Mouse (Mus musculus) forebrain, embryonic 11.5 days (tissue): ENCODE data around the gene Pde6b. TPM values are rescaled to one million over a fixed set of nuclear protein-coding genes. Genes with fewer than 3 reads are reported as not detected.

Experiments used
- ATAC-seq: fragments of 200-750 bp; cut with Nextera tagmentation; replicated peaks from 2 replicates; pipeline ENCODE4 v1.8.0; 2017; ENCODE audit warnings: moderate TSS enrichment; ENCODE audit not compliant: low FRiP score
- DNase-seq: peaks from one replicate; pipeline ENCODE4 v3.0.0-alpha.2; 2017; ENCODE audit warnings: low spot score
- H3K27ac ChIP-seq: fragments of 300-500 bp; sonication (generic); 2 replicates; pipeline ENCODE4 v1.5.1; 2014; ENCODE audit warnings: low read depth, low read length
- H3K27me3 ChIP-seq: fragments of 300-500 bp; sonication (generic); 2 replicates; pipeline ENCODE4 v1.6.1; 2014; ENCODE audit warnings: mild to moderate bottlenecking, low read length, mixed read lengths; ENCODE audit not compliant: control insufficient read depth, insufficient read depth
- H3K36me3 ChIP-seq: fragments of 300-500 bp; sonication (generic); 2 replicates; pipeline ENCODE4 v1.6.1; 2014; ENCODE audit warnings: mild to moderate bottlenecking, low read length, moderate library complexity, mixed read lengths; ENCODE audit not compliant: control insufficient read depth, insufficient read depth
- H3K4me1 ChIP-seq: fragments of 300-500 bp; sonication (generic); replicated peaks from 2 replicates; pipeline ENCODE4 v1.6.1; 2014; ENCODE audit warnings: low read length, mixed read lengths; ENCODE audit not compliant: control insufficient read depth, insufficient read depth
- H3K4me2 ChIP-seq: fragments of 300-500 bp; sonication (generic); 2 replicates; pipeline ENCODE4 v1.6.1; 2014; ENCODE audit warnings: low read depth, mild to moderate bottlenecking, low read length, moderate library complexity, mixed read lengths; ENCODE audit not compliant: severe bottlenecking
- H3K4me3 ChIP-seq: fragments of 300-500 bp; sonication (generic); 2 replicates; pipeline ENCODE4 v1.5.1; 2014; ENCODE audit warnings: low read depth, low read length
- H3K9ac ChIP-seq: fragments of 300-500 bp; sonication (generic); 2 replicates; pipeline ENCODE4 v1.6.1; 2014; ENCODE audit warnings: low read length
- H3K9me3 ChIP-seq: fragments of 300-500 bp; sonication (generic); 2 replicates; pipeline ENCODE4 v1.6.1; 2016; ENCODE audit warnings: low read length, mixed read lengths; ENCODE audit not compliant: control insufficient read depth
- WGBS: fragments of 180-500 bp; shearing (Covaris S2); extraction: QIAGEN DNeasy Blood & Tissue Kit; methylation state at CpG from one replicate; pipeline ENCODE4 v1.1.7; 2014; 5-methylcytosine and 5-hydroxymethylcytosine counted together
- polyA plus RNA-seq: library from polyadenylated mRNA; unstranded; fragments of >200 nt; fragmentation: Nextera tagmentation; extraction: Ambion mirVana; gene quantifications from 2 replicates; pipeline ENCODE4 v1.2.1, GENCODE M21; 2014

Gene Pde6b
- polyA plus RNA-seq, 1 experiment from 2014 or later = 0.40 TPM

DNA sequence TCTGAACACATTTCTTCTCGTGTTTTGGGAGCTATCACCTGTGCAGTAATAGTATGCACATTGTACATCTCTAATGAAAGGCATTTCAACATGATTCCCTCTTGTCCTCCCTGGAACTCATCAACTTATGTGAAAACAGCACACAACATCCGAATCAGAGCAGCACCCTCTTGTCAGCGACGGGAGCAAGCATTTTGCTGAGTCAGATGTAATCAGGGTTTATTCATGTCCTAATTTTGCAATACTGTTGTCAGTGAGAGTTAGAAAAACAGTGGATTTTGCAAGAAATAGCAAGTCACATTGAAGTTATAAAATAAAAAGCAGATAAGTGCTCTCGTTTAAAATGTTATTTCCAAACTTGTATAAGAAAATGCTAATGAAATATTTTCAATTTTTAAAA, 14.1 kb upstream of the Pde6b start:
- no peak overlapping the region for H3K4me3 ChIP-seq
- H3K4me2 ChIP-seq = no peak overlapping the region
- peaks cover 24% of the 10 kb centered on the region for H3K27me3 ChIP-seq
- DNase-seq (no peak), ATAC-seq (no peak)
- no peaks in the 10 kb centered on the region for H3K4me1 ChIP-seq
- no peaks in the 10 kb centered on the region for H3K9me3 ChIP-seq
- no peak overlapping the region for H3K9ac ChIP-seq
- H3K36me3 ChIP-seq = no peaks in the 10 kb centered on the region
- no peak overlapping the region for H3K27ac ChIP-seq
- WGBS = 78% methylated on average over 5 of the region's 5 CpGs

DNA sequence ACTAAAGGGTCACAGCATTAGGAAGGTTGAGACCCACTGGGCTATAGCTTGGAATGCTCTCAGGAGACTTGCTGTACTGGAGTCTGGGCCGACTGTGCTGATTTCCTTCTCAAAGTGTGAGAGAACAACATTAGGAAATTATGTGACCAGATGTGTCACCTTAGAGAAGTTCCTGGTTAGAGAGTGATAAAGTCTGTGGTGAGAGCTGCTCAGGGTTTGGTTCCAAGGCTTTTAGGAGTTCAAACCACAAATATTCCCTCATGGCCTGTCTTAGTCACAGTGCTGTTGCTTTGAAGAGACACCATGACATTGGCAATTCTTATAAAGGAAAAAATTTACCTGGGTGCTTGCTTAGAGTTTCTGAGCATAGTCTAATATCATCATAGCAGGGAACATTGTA, 12.1 kb upstream of the Pde6b start:
- ATAC-seq = no peak
- H3K9ac ChIP-seq = no peak overlapping the region

DNA sequence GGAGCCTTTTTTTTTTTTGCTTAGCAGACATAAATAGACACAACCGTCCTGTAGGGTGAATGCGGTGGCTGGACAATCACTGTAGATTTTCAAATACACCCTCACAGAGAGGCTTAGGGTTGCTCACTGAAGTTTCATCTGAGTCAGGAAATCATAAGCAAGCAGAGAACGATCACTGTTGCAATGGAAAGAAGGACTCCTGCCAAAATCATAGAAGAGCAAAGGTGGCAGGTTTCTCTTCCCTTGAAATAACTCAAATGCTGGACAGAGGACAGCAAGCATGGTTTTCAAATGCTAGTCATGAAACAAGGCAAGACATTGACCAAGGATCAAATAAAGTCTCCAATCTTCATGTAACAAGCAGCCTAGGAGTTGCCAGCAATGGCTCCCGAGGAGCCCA, 9.8 kb upstream of the Pde6b start:
- no peaks in the 10 kb centered on the region for H3K9me3 ChIP-seq
- no peaks in the 10 kb centered on the region for H3K4me1 ChIP-seq
- H3K4me2 ChIP-seq = no peak overlapping the region
- 92% methylated on average over 4 of the region's 4 CpGs for WGBS
- H3K27me3 ChIP-seq = no peaks in the 10 kb centered on the region
- no peak overlapping the region for H3K27ac ChIP-seq
- no peak overlapping the region for H3K4me3 ChIP-seq
- no peak for ATAC-seq
- no peak overlapping the region for H3K9ac ChIP-seq
- DNase-seq = no peak
- H3K36me3 ChIP-seq = no peaks in the 10 kb centered on the region

More for the DNA sequence above, 12.1 kb upstream of the Pde6b start:
- Histone ChIP-seq H3K27ac (no peak overlapping the region), H3K4me1 (no peaks in the 10 kb centered on the region), H3K9me3 (no peaks in the 10 kb centered on the region), H3K4me2 (no peak overlapping the region), H3K27me3 (peaks cover 7% of the 10 kb centered on the region; the same call in 1 of the 2 replicates), H3K4me3 (no peak overlapping the region), H3K36me3 (no peaks in the 10 kb centered on the region)
- no peak for DNase-seq
- 68% methylated on average over 1 of the region's 1 CpGs for WGBS

DNA sequence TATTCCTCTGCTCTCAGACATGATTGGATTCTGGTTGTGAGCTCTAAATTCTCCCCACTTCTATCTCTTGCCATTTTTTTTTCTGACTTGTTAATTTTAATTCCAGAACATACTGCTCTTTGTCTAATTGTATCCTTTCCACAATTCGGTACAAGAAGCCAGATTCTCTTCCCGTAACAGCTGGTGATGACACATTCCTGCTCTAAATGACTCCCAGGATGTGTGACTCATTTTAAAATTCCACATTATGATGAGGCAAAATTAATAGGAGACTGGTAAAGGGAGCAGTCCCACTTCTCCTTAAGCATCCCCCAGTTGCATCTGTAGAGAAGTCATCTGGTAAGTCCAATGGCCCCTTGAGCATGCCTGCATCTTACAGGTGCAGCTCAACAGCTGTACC, 2.6 kb upstream of the Pde6b start:
- ATAC-seq (no peak), DNase-seq (no peak)
- Histone ChIP-seq H3K4me3 (no peak overlapping the region), H3K4me1 (no peaks in the 10 kb centered on the region), H3K9me3 (no peaks in the 10 kb centered on the region), H3K27me3 (no peaks in the 10 kb centered on the region), H3K9ac (no peak overlapping the region), H3K27ac (no peak overlapping the region), H3K36me3 (no peaks in the 10 kb centered on the region), H3K4me2 (no peak overlapping the region)
- WGBS = 88% methylated on average over 2 of the region's 2 CpGs

DNA sequence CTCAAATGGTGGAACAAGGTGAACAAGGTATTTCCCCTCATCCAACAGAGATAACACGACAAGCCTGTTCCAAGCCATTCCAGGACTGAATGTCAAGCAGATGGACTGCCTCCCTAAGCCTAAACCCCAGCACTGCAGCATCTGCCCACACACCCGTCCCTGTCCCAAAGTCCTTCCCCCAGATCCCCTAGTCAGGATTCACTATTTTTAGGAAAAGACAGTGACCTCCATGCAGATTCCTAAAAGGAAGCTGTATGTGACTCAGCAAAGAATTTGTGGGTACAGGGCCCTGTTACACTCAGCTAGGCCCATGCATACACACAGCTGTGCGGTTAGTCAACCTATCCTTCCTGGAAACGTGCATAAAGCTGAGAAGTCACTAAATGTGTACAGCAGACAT, 1.7 kb upstream of the Pde6b start:
- Histone ChIP-seq H3K27ac (no peak overlapping the region), H3K4me2 (no peak overlapping the region), H3K9me3 (no peaks in the 10 kb centered on the region), H3K4me1 (no peaks in the 10 kb centered on the region), H3K36me3 (no peaks in the 10 kb centered on the region), H3K4me3 (no peak overlapping the region), H3K9ac (no peak overlapping the region), H3K27me3 (no peaks in the 10 kb centered on the region)
- no peak for DNase-seq
- no peak for ATAC-seq
- 77% methylated on average over 4 of the region's 4 CpGs for WGBS

DNA sequence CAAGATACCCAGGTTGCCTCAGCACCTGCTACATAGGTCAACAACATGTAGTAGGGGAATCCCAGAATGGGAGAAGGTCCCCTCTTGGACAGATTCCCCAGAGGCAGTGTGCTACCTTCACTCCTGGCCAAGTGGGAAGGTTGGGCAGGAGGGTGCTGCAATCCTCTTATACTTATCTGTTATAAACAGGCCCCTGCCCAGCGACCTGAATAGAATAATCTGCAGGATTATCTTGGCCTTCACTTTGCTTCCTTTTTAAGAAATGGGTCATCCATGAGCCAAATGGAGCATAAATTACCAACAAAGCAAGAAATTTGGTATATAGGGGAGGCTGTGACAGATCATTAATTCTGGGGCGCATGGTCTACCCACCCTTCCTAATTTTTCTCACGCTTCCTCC, 1.6 kb downstream of the Pde6b start:
- DNase-seq (no peak), ATAC-seq (no peak)
- H3K27me3 ChIP-seq = no peaks in the 10 kb centered on the region
- H3K9ac ChIP-seq = no peak overlapping the region
- H3K4me2 ChIP-seq = no peak overlapping the region
- H3K9me3 ChIP-seq = no peaks in the 10 kb centered on the region
- no peaks in the 10 kb centered on the region for H3K36me3 ChIP-seq
- no peaks in the 10 kb centered on the region for H3K4me1 ChIP-seq
- WGBS = 68% methylated on average over 3 of the region's 3 CpGs
- H3K4me3 ChIP-seq = no peak overlapping the region
- H3K27ac ChIP-seq = no peak overlapping the region

DNA sequence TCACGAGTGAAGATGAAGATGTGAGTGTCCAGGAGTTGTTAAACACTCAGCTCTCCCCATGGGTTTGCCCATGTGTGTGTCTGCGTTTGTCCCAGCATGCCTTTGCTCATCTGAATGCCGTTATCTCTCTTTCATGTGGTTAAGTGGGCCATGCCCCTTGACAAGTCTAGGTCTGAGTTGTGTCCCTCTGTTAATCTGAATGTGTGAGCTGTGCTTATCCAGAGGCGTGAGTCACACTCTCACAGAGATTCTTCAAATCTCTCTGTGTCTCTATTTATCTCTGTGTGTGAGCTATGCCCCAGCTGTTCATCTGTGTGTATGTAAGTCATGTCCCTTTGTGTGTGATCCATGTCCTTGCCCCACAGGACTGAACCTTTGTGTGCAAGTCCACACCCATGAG, 15.3 kb downstream of the Pde6b start:
- DNase-seq (no peak), ATAC-seq (no peak)
- no peak overlapping the region for H3K4me2 ChIP-seq
- 82% methylated on average over 4 of the region's 4 CpGs for WGBS
- H3K36me3 ChIP-seq = no peaks in the 10 kb centered on the region
- no peak overlapping the region for H3K9ac ChIP-seq
- H3K4me1 ChIP-seq = no peaks in the 10 kb centered on the region
- H3K4me3 ChIP-seq = no peak overlapping the region
- no peaks in the 10 kb centered on the region for H3K27me3 ChIP-seq
- no peaks in the 10 kb centered on the region for H3K9me3 ChIP-seq
- no peak overlapping the region for H3K27ac ChIP-seq

DNA sequence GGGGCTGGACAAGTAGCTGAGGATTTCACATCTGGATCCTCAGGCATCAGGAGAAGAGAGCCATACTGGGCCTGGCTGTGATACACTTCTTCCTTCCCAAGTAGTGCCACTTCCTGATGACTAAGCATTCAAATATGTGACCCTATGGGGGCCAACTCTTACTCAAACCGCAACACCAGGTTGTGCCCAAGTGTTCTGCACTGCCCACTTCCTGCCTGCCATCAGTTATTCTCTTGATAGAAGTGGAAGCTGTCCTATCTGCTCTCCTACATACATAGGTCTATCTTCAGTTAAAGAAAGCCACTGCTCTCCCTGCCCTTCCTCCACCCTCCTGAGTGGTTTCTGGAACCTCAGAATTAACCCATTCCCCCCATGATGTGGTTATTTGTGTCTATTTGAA, 17.3 kb downstream of the Pde6b start:
- no peak overlapping the region for H3K9ac ChIP-seq
- no peaks in the 10 kb centered on the region for H3K36me3 ChIP-seq
- no peaks in the 10 kb centered on the region for H3K27me3 ChIP-seq
- WGBS = 90% methylated on average over 1 of the region's 1 CpGs
- H3K4me1 ChIP-seq = no peaks in the 10 kb centered on the region
- ATAC-seq (no peak), DNase-seq (no peak)
- H3K9me3 ChIP-seq = no peaks in the 10 kb centered on the region
- H3K4me3 ChIP-seq = no peak overlapping the region
- H3K4me2 ChIP-seq = no peak overlapping the region
- no peak overlapping the region for H3K27ac ChIP-seq

DNA sequence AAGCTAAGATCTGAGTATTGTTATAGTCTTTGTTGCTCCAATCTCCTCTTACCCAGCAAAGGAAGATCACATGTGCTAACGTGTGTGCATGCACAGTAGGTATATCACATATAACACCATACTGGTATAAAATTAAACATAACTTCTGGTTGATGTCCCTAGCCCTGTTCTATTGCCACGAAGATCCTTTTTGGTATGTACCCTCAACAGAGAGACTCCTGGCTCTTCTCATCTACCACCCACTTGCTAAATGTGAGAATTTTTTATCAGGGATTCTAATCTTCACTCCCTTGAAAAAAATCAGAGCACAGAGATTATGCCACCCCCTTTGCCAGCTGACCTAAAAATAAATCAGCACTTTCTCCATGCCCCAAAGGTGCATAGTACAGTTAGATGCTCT, 18.8 kb downstream of the Pde6b start:
- Histone ChIP-seq H3K9ac (no peak overlapping the region), H3K9me3 (no peaks in the 10 kb centered on the region), H3K4me2 (no peak overlapping the region), H3K27ac (no peak overlapping the region), H3K4me3 (no peak overlapping the region), H3K27me3 (no peaks in the 10 kb centered on the region), H3K36me3 (no peaks in the 10 kb centered on the region), H3K4me1 (no peaks in the 10 kb centered on the region)
- no peak for ATAC-seq
- 75% methylated on average over 2 of the region's 2 CpGs for WGBS
- DNase-seq = no peak
